Comparison of ENCODE assay signal across 9 mouse cellular contexts in the genomic region with DNA sequence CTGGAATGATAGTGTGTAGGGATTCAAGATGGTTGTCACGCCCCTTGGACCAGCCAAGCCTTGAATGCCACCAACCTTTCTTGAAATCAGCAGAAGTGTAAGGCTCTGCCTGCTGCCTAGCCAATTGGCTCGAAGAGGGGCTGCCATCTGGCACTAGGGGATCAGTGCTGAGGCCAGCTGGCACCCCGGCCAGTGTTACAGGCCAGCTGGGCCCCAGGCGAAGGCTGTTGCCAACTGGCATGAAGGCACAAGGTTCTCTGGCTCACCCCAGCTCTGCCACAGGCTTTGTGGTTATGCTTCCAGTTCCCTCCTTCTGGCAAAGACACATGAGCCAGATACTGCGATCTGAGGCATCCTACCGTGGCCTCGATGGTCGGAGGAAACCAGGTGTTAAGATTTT. TPM values are rescaled to one million over a fixed set of nuclear protein-coding genes. Genes with fewer than 3 reads are reported as not detected.
A peak's percentile ranks its signal among the peaks of the same experiment; 100 is the strongest.
DNase-seq lines count a peak whose midpoint lies in the region; ATAC-seq and TF ChIP-seq lines count a peak whose summit lies in the region.
"Had no signal": no experiment of that assay in that cellular context is flagged by ENCODE, and none has a peak within 500 bp of the region (broad histone marks: within the 10 kb centered on the region; RNA-seq: fewer than 3 reads in every experiment).

No protein-coding gene starts in this region.

- H3K9ac ChIP-seq in liver, adult 2 months (ENCODE audit: low read depth, low read length) = no peak overlapping the region
- no peak overlapping the region for H3K9ac ChIP-seq in liver, embryonic 12.5 days
- no peak overlapping the region for H3K9ac ChIP-seq in intestine, embryonic 16.5 days (ENCODE audit: low read depth, low read length)
- H3K9ac ChIP-seq: heart, embryonic 13.5 days had no signal

- H3K27me3 ChIP-seq in liver, adult 2 months (ENCODE audit: control insufficient read depth, insufficient read depth, low read length) = peaks cover 2% of the 10 kb centered on the region; the same call in 1 of the 2 replicates
- H3K27me3 ChIP-seq in liver, embryonic 12.5 days (replicated peaks) = no peaks in the 10 kb centered on the region
- H3K27me3 ChIP-seq in intestine, embryonic 16.5 days (replicated peaks; ENCODE audit: control insufficient read depth, insufficient read depth, low read length) = no peaks in the 10 kb centered on the region

- no peak for TF ChIP-seq CTCF in liver, adult 2 months (IDR thresholded peaks at IDR 0.05; ENCODE audit: low read depth, low read length)

- peak; percentile 73 for DNase-seq in liver, adult 2 months (ENCODE audit: extremely low read depth, low read depth, low spot score)
- peak; percentile 98 for DNase-seq in cerebellum, adult 9-11 months
- DNase-seq in heart, adult 9 months (ENCODE audit: low spot score in 2 of 2) = peak; percentile 73 to 82
- DNase-seq in left cerebral cortex, postnatal 25 days (ENCODE audit: low spot score in 2 of 2) = peak; percentile 51 to 68
- DNase-seq in thymus, postnatal 14 days = no peak
- no peak for DNase-seq in urinary bladder, postnatal 14 days (ENCODE audit: low spot score)

- H3K4me3 ChIP-seq in liver, adult 2 months (ENCODE audit: insufficient read depth, low read depth, low read length) = no peak overlapping the region
- H3K4me3 ChIP-seq in liver, embryonic 12.5 days = no peak overlapping the region
- H3K4me3 ChIP-seq in intestine, embryonic 16.5 days (ENCODE audit: low read length) = no peak overlapping the region
- H3K4me3 ChIP-seq: heart, embryonic 13.5 days had no signal

- no peaks in the 10 kb centered on the region for H3K79me2 ChIP-seq in liver, adult 2 months (ENCODE audit: control insufficient read depth, insufficient read depth, low read length)

- H3K4me2 ChIP-seq in liver, embryonic 12.5 days = no peak overlapping the region
- no peak overlapping the region for H3K4me2 ChIP-seq in intestine, embryonic 16.5 days (ENCODE audit: low read depth, low read length)
- H3K4me2 ChIP-seq: heart, embryonic 13.5 days had no signal

- H3K36me3 ChIP-seq in liver, adult 2 months (ENCODE audit: control insufficient read depth, insufficient read depth, low read length) = no peaks in the 10 kb centered on the region
- no peaks in the 10 kb centered on the region for H3K36me3 ChIP-seq in liver, embryonic 12.5 days
- no peaks in the 10 kb centered on the region for H3K36me3 ChIP-seq in intestine, embryonic 16.5 days (ENCODE audit: control insufficient read depth, insufficient read depth, low read length)
- H3K36me3 ChIP-seq: heart, embryonic 13.5 days had no signal

- H3K9me3 ChIP-seq in liver, embryonic 12.5 days (replicated peaks) = no peaks in the 10 kb centered on the region
- no peaks in the 10 kb centered on the region for H3K9me3 ChIP-seq in intestine, embryonic 16.5 days (ENCODE audit: control insufficient read depth, low read length)
- H3K9me3 ChIP-seq: heart, embryonic 13.5 days had no signal

- intact Hi-C loops in left cerebral cortex, postnatal 25 days (cut with DNase I) = no loop called here

- no peak for ATAC-seq in liver, embryonic 12.5 days
- no peak for ATAC-seq in intestine, embryonic 16.5 days

- H3K4me1 ChIP-seq in liver, adult 2 months (ENCODE audit: control insufficient read depth, insufficient read depth, low read length) = no peaks in the 10 kb centered on the region
- no peaks in the 10 kb centered on the region for H3K4me1 ChIP-seq in liver, embryonic 12.5 days
- no peaks in the 10 kb centered on the region for H3K4me1 ChIP-seq in intestine, embryonic 16.5 days (ENCODE audit: control insufficient read depth, insufficient read depth, low read length)
- H3K4me1 ChIP-seq: heart, embryonic 13.5 days had no signal

- H3K27ac ChIP-seq in liver, adult 2 months (replicated peaks; ENCODE audit: insufficient read depth, low read depth, low read length) = no peak overlapping the region
- no peak overlapping the region for H3K27ac ChIP-seq in liver, embryonic 12.5 days
- H3K27ac ChIP-seq in intestine, embryonic 16.5 days (ENCODE audit: low read length) = no peak overlapping the region
- H3K27ac ChIP-seq: heart, embryonic 13.5 days had no signal

- no peak for TF ChIP-seq POLR2A in liver, adult 2 months (IDR thresholded peaks at IDR 0.05; ENCODE audit: extremely low read depth, insufficient read depth, low read length)

- 66% methylated on average over 8 of the region's 8 CpGs for WGBS in liver, adult 2 months
- 75% methylated on average over 8 of the region's 8 CpGs for WGBS in liver, embryonic 12.5 days (ENCODE audit: insufficient replicate concordance)
- 75% methylated on average over 8 of the region's 8 CpGs for WGBS in intestine, embryonic 16.5 days

RNA-seq across cellular contexts. Expression of a gene that starts 24.5 kb away (rescaled TPM):
- not detected in 2 replicates for total RNA-seq in liver, adult 2 months (2014; rRNA removed)
- polyA plus RNA-seq in liver, adult 2 months (2012; rRNA removed) = not detected in 2 replicates
- polyA plus RNA-seq in liver, embryonic 12.5 days (2016; fragmentation: Nextera tagmentation; extraction: Ambion mirVana) = not detected in 2 replicates
- total RNA-seq in left cerebral cortex, postnatal 25 days (2021) = 10 to 100 TPM in 1 of 2 experiments, 1 to 10 TPM in 1; 7.6 to 11.5 TPM
- not detected in 2 replicates for polyA plus RNA-seq in intestine, embryonic 16.5 days (2015; fragmentation: Nextera tagmentation; extraction: Ambion mirVana)

Comparison
In these comparisons a context has a peak if more than half of its experiments do, and no peak if none do; other contexts are left out.
1. DNase-seq: peak in liver, adult 2 months (single experiment), cerebellum, adult 9-11 months (single experiment), heart, adult 9 months (2 of 2) and left cerebral cortex, postnatal 25 days (2 of 2); none in thymus, postnatal 14 days (single experiment) and urinary bladder, postnatal 14 days (single experiment).